Mouse (Mus musculus) Muller cell, postnatal 12 days (primary cell): ENCODE data around the gene Shisa2.

Source experiments
- DNase-seq: peaks from one replicate; pipeline ENCODE4 v3.0.0-alpha.2; 2015; ENCODE audit errors: inconsistent ontology term

Gene Shisa2

GRCm38 (mm10) chr14:59630096-59630495 lies 5.0 kb downstream of the Shisa2 start:
- no peak for DNase-seq

- DNase-seq, result no peak
These were observed 7.0 kb downstream of the Shisa2 start for GRCm38 (mm10) chr14:59632067-59632466.

- no peak for DNase-seq
These were observed 8.3 kb downstream of the Shisa2 start for GRCm38 (mm10) chr14:59633295-59633898.

- no peak for DNase-seq
These were observed 8.9 kb downstream of the Shisa2 start for GRCm38 (mm10) chr14:59633988-59634387.

- DNase-seq, result no peak
These were observed 14.0 kb downstream of the Shisa2 start for GRCm38 (mm10) chr14:59638906-59639703.

GRCm38 (mm10) chr14:59641856-59642255 lies 16.7 kb downstream of the Shisa2 start:
- no peak for DNase-seq

GRCm38 (mm10) chr14:59643582-59643981 lies 18.5 kb downstream of the Shisa2 start:
- DNase-seq, result no peak

- DNase-seq, result no peak
These were observed 19.1 kb downstream of the Shisa2 start for GRCm38 (mm10) chr14:59644166-59644565.

- no peak for DNase-seq
These were observed 19.8 kb downstream of the Shisa2 start for GRCm38 (mm10) chr14:59644896-59645295.

GRCm38 (mm10) chr14:59646826-59647697 lies 22.0 kb downstream of the Shisa2 start:
- DNase-seq, result no peak

GRCm38 (mm10) chr14:59648611-59649010 lies 23.5 kb downstream of the Shisa2 start:
- DNase-seq, result no peak

GRCm38 (mm10) chr14:59649337-59649736 lies 24.2 kb downstream of the Shisa2 start:
- DNase-seq, result no peak

GRCm38 (mm10) chr14:59656591-59656990 lies 31.5 kb downstream of the Shisa2 start:
- no peak for DNase-seq

GRCm38 (mm10) chr14:59657098-59657497 lies 32.0 kb downstream of the Shisa2 start:
- DNase-seq, result no peak

GRCm38 (mm10) chr14:59672893-59673515 lies 47.9 kb downstream of the Shisa2 start:
- DNase-seq, result peak; percentile 76

GRCm38 (mm10) chr14:59674556-59674955 lies 49.4 kb downstream of the Shisa2 start:
- DNase-seq, result no peak

- no peak for DNase-seq
These were observed 50.2 kb downstream of the Shisa2 start for GRCm38 (mm10) chr14:59675330-59675729.

- no peak for DNase-seq
These were observed 52.5 kb downstream of the Shisa2 start for GRCm38 (mm10) chr14:59677598-59678003.
